Mouse (Mus musculus) E14TG2a.4 (cell line): ENCODE measurements at regions not wholly inside any gene's neighbourhood (a gene's known extent, or its start where the extent isn't known, plus 50 kb on each side); places are given as distances from the start of the nearest gene placed in this dataset.

ENCODE experiments used
- CTCF ChIP-seq: conservative IDR thresholded peaks from 2 replicates; pipeline ENCODE4 v1.5.1; 2014; ENCODE audit warnings: low read length
- NANOG ChIP-seq: IDR thresholded peaks from 2 replicates; pipeline ENCODE4 v1.6.1; 2014; ENCODE audit warnings: borderline replicate concordance, low read length, mixed read lengths
- POU5F1 ChIP-seq: IDR thresholded peaks from 2 replicates; pipeline ENCODE4 v1.6.1; 2014; ENCODE audit warnings: low read length, borderline replicate concordance

GRCm38 (mm10) chr7:137914506-137914905 is 477.1 kb downstream of the Glrx3 start:
- TF ChIP-seq CTCF = no peak
- TF ChIP-seq NANOG = no peak
- no peak for TF ChIP-seq POU5F1
